Mouse (Mus musculus): ENCODE data around the gene Timm17a. TPM values are rescaled to one million over a fixed set of nuclear protein-coding genes. Genes with fewer than 3 reads are reported as not detected.

Gene Timm17a
- polyA plus RNA-seq, 1 experiment from 2014 or later: 188 TPM

DNA sequence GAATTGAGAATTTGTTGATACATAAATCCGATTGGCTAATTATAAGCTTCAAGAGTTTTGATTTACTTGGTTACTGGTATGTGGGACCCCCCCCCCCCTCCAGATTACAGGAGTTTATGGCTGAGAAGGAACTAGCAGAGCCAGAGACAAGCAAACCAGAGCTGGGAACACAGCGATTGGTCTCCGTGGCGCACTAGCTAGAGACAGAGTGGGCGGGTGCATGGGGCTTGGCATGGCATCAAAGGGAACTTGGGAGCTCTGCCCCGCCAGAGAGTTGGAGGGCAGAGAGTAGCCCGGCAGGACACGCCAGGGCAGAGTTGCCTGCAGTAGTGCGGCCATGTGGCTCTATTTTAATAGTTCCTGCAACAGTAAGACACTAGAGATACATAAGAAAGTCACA is 32.9 kb downstream of the Timm17a start:
- Histone ChIP-seq H3K9me3 (replicated peaks) (no peaks in the 10 kb centered on the region), H3K27ac (replicated peaks) (no peak overlapping the region), H3K4me3 (replicated peaks) (no peak overlapping the region), H3K9ac (no peak overlapping the region), H3K4me1 (peaks cover 22% of the 10 kb centered on the region), H3K27me3 (no peaks in the 10 kb centered on the region), H3K36me3 (peaks cover 35% of the 10 kb centered on the region), H3K4me2 (replicated peaks) (no peak overlapping the region)
- no peak for ATAC-seq (ENCODE audit: insufficient number of reproducible peaks, low FRiP score, low TSS enrichment, low read depth)
- WGBS: 62% methylated on average over 9 of the region's 9 CpGs

DNA sequence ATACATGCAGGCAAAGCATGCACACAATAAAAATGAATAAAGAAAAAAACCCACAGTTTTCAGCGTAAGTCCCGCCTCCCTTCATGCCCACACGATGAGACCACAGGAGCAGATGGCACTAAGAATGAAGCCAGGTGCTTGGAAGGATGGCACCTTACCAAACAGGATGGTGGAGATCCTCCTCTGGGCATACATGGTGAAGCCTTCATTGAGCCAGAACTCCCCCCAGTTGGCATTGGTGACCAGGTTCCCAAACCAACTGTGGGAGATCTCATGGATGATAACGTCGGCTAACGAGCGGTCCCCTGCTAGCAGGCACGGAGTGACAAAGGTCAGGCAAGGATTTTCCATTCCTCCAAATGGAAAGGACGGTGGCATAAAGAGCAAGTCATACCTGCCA is 42.2 kb downstream of the Timm17a start:
- no peak for ATAC-seq (ENCODE audit: insufficient number of reproducible peaks, low FRiP score, low TSS enrichment, low read depth)
- WGBS: 84% methylated on average over 9 of the region's 9 CpGs
- H3K27ac ChIP-seq (replicated peaks): no peak overlapping the region
- H3K27me3 ChIP-seq: no peaks in the 10 kb centered on the region
- H3K9ac ChIP-seq: no peak overlapping the region
- no peaks in the 10 kb centered on the region for H3K9me3 ChIP-seq (replicated peaks)
- no peaks in the 10 kb centered on the region for H3K4me1 ChIP-seq
- H3K4me2 ChIP-seq (replicated peaks): no peak overlapping the region
- H3K4me3 ChIP-seq (replicated peaks): no peak overlapping the region
- H3K36me3 ChIP-seq: peaks cover 58% of the 10 kb centered on the region

DNA sequence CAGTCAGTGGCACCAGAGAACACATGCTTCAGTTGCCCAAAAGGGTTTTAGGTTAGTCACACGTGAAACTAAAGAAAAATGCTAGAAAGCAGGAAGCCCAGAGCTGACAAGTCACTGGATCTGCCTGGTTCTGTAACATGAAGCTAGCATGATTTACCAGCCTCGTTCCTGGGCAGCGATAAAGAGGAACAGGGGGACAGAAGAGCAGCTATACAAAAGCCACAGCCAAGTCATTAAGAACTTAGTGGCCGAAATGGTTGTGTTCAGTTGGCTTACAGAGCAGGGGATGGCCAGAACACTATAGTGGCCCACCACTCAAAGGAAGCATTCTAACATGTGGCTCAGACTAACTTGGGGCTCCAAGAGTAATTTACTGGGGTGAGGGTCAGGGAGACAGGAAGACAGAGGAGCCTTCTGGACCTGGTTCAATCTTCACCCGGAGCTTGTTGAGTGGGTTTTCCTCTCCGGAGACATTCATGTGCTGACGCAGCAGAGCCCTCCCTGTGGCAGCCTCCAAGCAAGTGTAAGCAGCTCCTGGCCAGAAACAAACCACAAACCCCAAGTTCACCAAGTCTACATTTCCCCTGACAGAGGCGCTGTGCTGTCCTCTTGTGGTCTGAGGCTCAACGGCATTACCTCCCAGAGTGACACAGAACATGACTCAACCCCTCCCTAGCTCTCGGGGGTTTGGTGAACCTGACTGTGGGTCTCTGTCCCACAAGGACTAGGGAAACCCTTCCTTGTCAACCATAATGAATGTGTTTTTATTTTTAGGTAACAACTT is 45.7 kb downstream of the Timm17a start:
- no peak overlapping the region for H3K4me3 ChIP-seq (replicated peaks)
- peak; percentile 56 for ATAC-seq (ENCODE audit: insufficient number of reproducible peaks, low FRiP score, low TSS enrichment, low read depth)
- H3K27ac ChIP-seq (replicated peaks): no peak overlapping the region
- peaks cover 73% of the 10 kb centered on the region for H3K36me3 ChIP-seq
- no peak overlapping the region for H3K9ac ChIP-seq
- no peak overlapping the region for H3K4me2 ChIP-seq (replicated peaks)
- H3K9me3 ChIP-seq (replicated peaks): no peaks in the 10 kb centered on the region
- no peaks in the 10 kb centered on the region for H3K4me1 ChIP-seq
- no peaks in the 10 kb centered on the region for H3K27me3 ChIP-seq
- 68% methylated on average over 10 of the region's 10 CpGs for WGBS

DNA sequence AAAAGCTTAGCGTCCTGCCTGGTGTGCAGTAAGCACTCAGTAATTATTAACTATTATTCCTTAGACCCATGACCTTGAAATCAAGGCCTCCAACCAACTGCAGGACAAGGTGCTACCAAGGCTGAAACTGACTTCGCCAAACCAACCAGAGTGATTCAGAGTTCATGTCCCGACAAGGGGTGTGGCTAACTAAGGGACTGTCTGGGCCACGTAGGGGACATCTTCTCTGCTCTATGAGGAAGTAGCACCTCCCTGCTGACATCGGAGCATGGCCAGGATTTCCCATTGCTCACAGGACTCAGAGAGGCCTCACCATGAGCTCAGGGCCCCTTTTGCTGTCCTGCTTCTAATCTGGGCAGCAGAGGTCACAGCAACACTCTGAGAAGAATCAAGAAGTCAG is 47.7 kb downstream of the Timm17a start:
- 81% methylated on average over 5 of the region's 5 CpGs for WGBS
- Histone ChIP-seq H3K36me3 (peaks cover 64% of the 10 kb centered on the region), H3K9ac (no peak overlapping the region), H3K27ac (replicated peaks) (no peak overlapping the region), H3K9me3 (replicated peaks) (no peaks in the 10 kb centered on the region), H3K4me2 (replicated peaks) (no peak overlapping the region), H3K27me3 (no peaks in the 10 kb centered on the region), H3K4me1 (no peaks in the 10 kb centered on the region; the same call in 1 of the 2 replicates), H3K4me3 (replicated peaks) (no peak overlapping the region)
- ATAC-seq (ENCODE audit: insufficient number of reproducible peaks, low FRiP score, low TSS enrichment, low read depth): no peak

DNA sequence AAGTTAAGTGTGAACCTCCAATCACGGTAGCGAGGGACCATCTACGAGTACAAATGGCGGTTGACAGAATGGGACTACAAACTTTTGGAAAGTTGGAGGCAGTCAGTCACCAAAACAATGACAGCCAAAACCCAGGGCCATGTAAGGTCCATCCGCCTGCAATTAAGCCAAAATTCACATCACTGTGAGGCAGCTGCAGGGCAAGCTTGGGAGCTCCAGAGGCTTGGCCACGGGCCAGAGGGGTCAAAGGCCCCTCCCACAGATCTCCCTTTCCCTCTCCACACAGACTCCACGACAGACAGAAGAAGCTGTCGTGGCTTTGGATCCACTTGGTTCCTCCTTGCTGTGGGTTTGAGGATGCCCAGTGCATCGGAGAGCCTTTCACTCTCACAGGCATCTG is 50.3 kb downstream of the Timm17a start:
- peaks cover 10% of the 10 kb centered on the region for H3K4me1 ChIP-seq
- no peak for ATAC-seq (ENCODE audit: insufficient number of reproducible peaks, low FRiP score, low TSS enrichment, low read depth)
- H3K27me3 ChIP-seq: no peaks in the 10 kb centered on the region
- H3K4me3 ChIP-seq (replicated peaks): no peak overlapping the region
- H3K36me3 ChIP-seq: peaks cover 53% of the 10 kb centered on the region
- H3K9me3 ChIP-seq (replicated peaks): no peaks in the 10 kb centered on the region
- 85% methylated on average over 9 of the region's 9 CpGs for WGBS
- no peak overlapping the region for H3K27ac ChIP-seq (replicated peaks)
- no peak overlapping the region for H3K9ac ChIP-seq
- H3K4me2 ChIP-seq (replicated peaks): no peak overlapping the region

DNA sequence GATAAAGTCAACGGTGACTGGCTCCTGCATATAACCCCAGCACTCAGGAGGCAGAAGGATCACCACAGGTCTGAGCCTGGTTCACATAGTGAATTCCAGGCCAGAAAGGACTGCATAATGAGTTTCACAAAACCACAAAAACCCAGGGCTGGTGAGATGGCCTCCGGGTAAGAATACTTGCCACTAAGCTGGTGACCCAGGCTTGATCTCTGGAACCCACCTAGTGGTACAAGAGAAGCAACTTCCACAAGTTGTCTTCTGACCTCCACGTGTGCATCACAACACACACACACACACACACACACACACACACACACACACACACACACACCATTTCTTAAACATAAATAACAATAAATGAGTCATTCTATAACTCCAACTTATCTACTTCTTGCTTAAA is 51.2 kb downstream of the Timm17a start:
- no peak overlapping the region for H3K4me2 ChIP-seq (replicated peaks)
- H3K36me3 ChIP-seq: peaks cover 47% of the 10 kb centered on the region
- no peak overlapping the region for H3K9ac ChIP-seq
- no peak overlapping the region for H3K27ac ChIP-seq (replicated peaks)
- no peaks in the 10 kb centered on the region for H3K9me3 ChIP-seq (replicated peaks)
- H3K4me1 ChIP-seq: peaks cover 15% of the 10 kb centered on the region
- no peak overlapping the region for H3K4me3 ChIP-seq (replicated peaks)
- ATAC-seq (ENCODE audit: insufficient number of reproducible peaks, low FRiP score, low TSS enrichment, low read depth): no peak
- no peaks in the 10 kb centered on the region for H3K27me3 ChIP-seq
- 90% methylated on average over 3 of the region's 3 CpGs for WGBS

DNA sequence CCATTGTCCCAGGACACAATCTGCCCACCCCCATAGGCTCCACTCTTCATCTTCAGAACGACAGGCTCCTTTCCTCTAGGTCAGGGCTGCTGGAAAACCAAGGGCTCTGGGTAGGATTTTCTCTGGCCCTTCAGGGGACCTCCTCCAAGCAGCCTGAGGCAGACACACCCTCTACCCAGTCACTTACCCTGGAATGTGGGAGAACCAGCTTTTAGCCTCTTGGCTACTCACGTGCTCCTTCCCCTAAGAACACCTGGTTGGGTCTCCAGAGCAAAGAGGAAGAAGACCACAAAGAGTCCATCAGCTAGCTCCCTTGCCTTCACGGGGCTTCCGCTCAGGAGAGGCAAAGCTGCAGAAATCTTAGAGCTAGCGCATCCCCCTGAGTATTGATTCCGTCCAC is 52.6 kb downstream of the Timm17a start:
- Histone ChIP-seq H3K9me3 (replicated peaks) (no peaks in the 10 kb centered on the region), H3K4me3 (replicated peaks) (no peak overlapping the region), H3K27ac (replicated peaks) (no peak overlapping the region; the same call in none of the 2 replicates), H3K4me2 (replicated peaks) (0 out of 2 replicates have a peak overlapping the region, but pooled peaks have one; percentile 17), H3K4me1 (peaks cover 15% of the 10 kb centered on the region), H3K36me3 (peaks cover 40% of the 10 kb centered on the region), H3K9ac (no peak overlapping the region), H3K27me3 (no peaks in the 10 kb centered on the region)
- no peak for ATAC-seq (ENCODE audit: insufficient number of reproducible peaks, low FRiP score, low TSS enrichment, low read depth)
- 61% methylated on average over 6 of the region's 6 CpGs for WGBS

DNA sequence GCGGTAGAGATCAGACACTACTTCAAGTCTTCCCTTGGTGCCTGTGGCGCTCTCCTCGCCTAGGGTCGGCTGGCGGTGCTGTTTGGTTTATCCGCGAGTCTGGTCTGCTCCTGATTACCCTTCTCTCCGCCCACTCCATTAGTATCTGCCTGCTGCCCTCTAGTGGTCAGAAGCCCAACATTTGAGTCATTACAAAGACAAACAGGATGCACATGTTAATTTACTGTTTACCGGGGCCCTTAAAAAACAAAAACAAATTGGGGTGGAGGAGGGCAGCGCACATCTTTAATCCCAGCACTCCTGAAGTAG is 54.5 kb downstream of the Timm17a start:
- peaks cover 25% of the 10 kb centered on the region for H3K4me1 ChIP-seq
- peak overlapping the region; percentile 57 for H3K4me2 ChIP-seq (replicated peaks)
- ATAC-seq (ENCODE audit: insufficient number of reproducible peaks, low FRiP score, low TSS enrichment, low read depth): peak; percentile 62; the same call in 1 of the 2 replicates
- WGBS: 2% methylated on average over 10 of the region's 10 CpGs
- H3K36me3 ChIP-seq: peaks cover 22% of the 10 kb centered on the region
- no peaks in the 10 kb centered on the region for H3K9me3 ChIP-seq (replicated peaks)
- H3K27me3 ChIP-seq: no peaks in the 10 kb centered on the region
- peak overlapping the region; percentile 33; the same call in 1 of the 2 replicates for H3K9ac ChIP-seq
- peak overlapping the region; percentile 82 for H3K27ac ChIP-seq (replicated peaks)
- peak overlapping the region; percentile 33 for H3K4me3 ChIP-seq (replicated peaks)

DNA sequence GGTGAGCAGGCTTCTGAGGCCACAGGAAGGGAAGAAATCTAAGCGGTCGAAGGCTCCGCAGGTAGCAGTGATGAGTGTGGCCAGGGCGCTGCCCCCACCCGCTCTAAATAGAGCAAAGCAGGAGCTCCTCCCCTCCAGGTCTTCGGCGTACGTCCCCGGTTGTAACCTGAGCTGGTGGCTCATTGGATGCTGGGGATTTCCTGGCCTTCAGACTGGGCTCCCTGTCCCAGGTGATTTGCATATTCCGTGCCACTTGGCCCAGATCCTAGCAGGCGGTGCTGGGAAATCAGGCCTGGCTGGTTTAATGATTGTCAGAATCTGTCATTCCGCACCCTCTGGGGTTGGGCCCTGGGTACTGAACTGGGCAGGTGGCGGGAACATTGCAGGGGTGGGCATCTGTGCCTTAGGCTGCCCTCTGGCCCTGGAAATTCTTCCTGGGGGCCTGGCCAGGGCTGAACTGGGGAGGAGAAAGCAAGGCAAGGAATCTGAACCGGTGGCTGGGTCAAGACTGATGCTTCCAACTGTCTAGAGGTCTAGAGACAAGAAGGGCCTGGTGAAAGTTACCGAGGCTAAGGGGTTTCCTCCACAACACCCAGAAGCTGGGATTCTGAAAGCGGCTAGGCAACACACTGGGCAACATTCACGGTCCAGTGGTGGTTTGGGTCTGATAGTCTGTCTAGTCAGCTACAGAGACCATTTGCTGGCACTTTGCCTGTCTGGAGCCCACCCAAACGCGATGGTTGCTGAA is 55.0 kb downstream of the Timm17a start, which contains the start of gene Elf3:
TSS of gene Elf3 (minus strand) at position 189 of the 748 bp plus-strand sequence.
- ATAC-seq (ENCODE audit: insufficient number of reproducible peaks, low FRiP score, low TSS enrichment, low read depth): peak; percentile 64
- H3K4me3 ChIP-seq (replicated peaks): peak within 1 kb of the TSS; percentile 33
- peaks cover 17% of the 10 kb centered on the region for H3K36me3 ChIP-seq
- peak within 1 kb of the TSS; percentile 57 for H3K4me2 ChIP-seq (replicated peaks)
- H3K4me1 ChIP-seq: peaks cover 25% of the 10 kb centered on the region
- no peaks in the 10 kb centered on the region for H3K9me3 ChIP-seq (replicated peaks)
- no peaks in the 10 kb centered on the region for H3K27me3 ChIP-seq
- H3K9ac ChIP-seq: peak within 1 kb of the TSS; percentile 33; the same call in 1 of the 2 replicates
- 8% methylated on average over 19 of the region's 19 CpGs for WGBS
- H3K27ac ChIP-seq (replicated peaks): peak within 1 kb of the TSS; percentile 82

DNA sequence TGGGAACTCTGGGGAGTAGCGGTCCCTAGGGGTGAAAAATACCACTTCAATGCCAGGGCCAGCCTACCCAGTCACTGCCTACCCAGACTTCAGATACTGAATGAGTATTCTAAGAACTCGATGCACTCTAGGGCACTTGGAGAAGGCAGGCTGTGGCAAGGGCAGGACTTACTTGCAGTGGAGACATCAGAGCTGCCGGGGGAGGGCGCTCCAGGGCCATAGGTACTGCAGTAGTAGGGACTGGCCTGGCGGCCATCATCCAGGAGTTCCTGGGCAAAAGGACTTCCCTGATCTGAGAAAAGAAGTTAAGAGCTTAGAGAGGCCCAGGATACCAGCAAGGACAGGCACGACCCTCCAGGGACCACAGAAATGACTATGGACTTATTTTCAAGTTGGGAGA is 57.3 kb downstream of the Timm17a start:
- no peaks in the 10 kb centered on the region for H3K27me3 ChIP-seq
- peak overlapping the region; percentile 1; the same call in 1 of the 2 replicates for H3K4me3 ChIP-seq (replicated peaks)
- no peak overlapping the region for H3K9ac ChIP-seq
- no peak for ATAC-seq (ENCODE audit: insufficient number of reproducible peaks, low FRiP score, low TSS enrichment, low read depth)
- no peaks in the 10 kb centered on the region for H3K9me3 ChIP-seq (replicated peaks)
- 82% methylated on average over 6 of the region's 6 CpGs for WGBS
- H3K36me3 ChIP-seq: no peaks in the 10 kb centered on the region
- peaks cover 34% of the 10 kb centered on the region for H3K4me1 ChIP-seq
- peak overlapping the region; percentile 15; the same call in 1 of the 2 replicates for H3K4me2 ChIP-seq (replicated peaks)
- H3K27ac ChIP-seq (replicated peaks): no peak overlapping the region

DNA sequence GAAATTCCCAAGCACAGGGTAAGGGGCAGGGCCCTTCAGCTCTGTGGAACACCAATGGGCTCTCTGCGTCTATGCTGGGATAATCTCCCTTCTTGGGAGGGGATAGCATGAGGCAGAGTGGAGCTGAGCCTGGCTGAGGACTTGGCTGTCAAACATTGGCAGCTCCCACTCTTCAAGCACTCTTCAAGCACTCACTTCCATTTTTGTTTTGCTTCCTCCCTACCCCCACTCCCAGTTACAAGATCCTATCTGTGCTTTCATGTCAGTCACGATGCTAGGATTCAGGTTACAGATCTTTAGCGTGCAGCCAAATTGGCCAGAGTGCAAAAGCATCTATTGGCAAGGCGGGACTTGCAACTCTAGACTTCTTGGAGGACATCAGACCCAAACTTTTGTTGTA is 60.7 kb downstream of the Timm17a start:
- WGBS: 11% methylated on average over 4 of the region's 4 CpGs
- no peak overlapping the region for H3K9ac ChIP-seq
- H3K4me2 ChIP-seq (replicated peaks): no peak overlapping the region
- no peaks in the 10 kb centered on the region for H3K36me3 ChIP-seq
- H3K4me3 ChIP-seq (replicated peaks): no peak overlapping the region
- H3K27me3 ChIP-seq: no peaks in the 10 kb centered on the region
- no peaks in the 10 kb centered on the region for H3K9me3 ChIP-seq (replicated peaks)
- 0 out of 2 replicates have a peak, but pooled peaks have one; percentile 12 for ATAC-seq (ENCODE audit: insufficient number of reproducible peaks, low FRiP score, low TSS enrichment, low read depth)
- peaks cover 25% of the 10 kb centered on the region for H3K4me1 ChIP-seq
- no peak overlapping the region for H3K27ac ChIP-seq (replicated peaks)
